In genomic region chr8:84705960-84706359, GRCm38 (mm10) we compare ENCODE assay signal across 8 mouse cellular contexts. TPM values are rescaled to one million over a fixed set of nuclear protein-coding genes. Genes with fewer than 3 reads are reported as not detected.
DNase-seq lines count a peak whose midpoint lies in the region; ATAC-seq and TF ChIP-seq lines count a peak whose summit lies in the region.

No protein-coding gene starts in this region.

- H3K27ac ChIP-seq in gastrocnemius, adult 2 months, result peak overlapping the region; percentile 87
- H3K27ac ChIP-seq in spleen, adult 2 months (ENCODE audit: insufficient read depth, low read length), result no peak overlapping the region
- H3K27ac ChIP-seq in liver, embryonic 13.5 days, result peak overlapping the region; percentile 98

- H3K4me1 ChIP-seq in spleen, adult 2 months (ENCODE audit: control insufficient read depth, insufficient read depth, insufficient read length), result peaks cover 43% of the 10 kb centered on the region
- H3K4me1 ChIP-seq in liver, embryonic 13.5 days (replicated peaks), result peaks cover 71% of the 10 kb centered on the region

- DNase-seq in gastrocnemius, adult 2 months, result no peak
- DNase-seq in gastrocnemius, postnatal 25 days, result no peak
- no peak for DNase-seq in spleen, adult 2 months (ENCODE audit: low read depth in 1 of 2, low spot score in 2 of 2)
- no peak for DNase-seq in spleen, adult 12 weeks (ENCODE audit: low spot score)
- DNase-seq in liver, embryonic 13.5 days, result no peak
- DNase-seq in MN1 (ENCODE audit: low spot score), result no peak
- DNase-seq in urinary bladder, adult 2 months (ENCODE audit: low spot score), result no peak
- DNase-seq in thymus, adult 18-20 months, result no peak

- 0 out of 2 replicates have a peak, but pooled peaks cover 5% of the 10 kb centered on the region for H3K36me3 ChIP-seq in spleen, adult 2 months (ENCODE audit: control insufficient read depth, insufficient read depth, low read length)
- H3K36me3 ChIP-seq in liver, embryonic 13.5 days, result peaks cover 22% of the 10 kb centered on the region

- intact Hi-C loops in gastrocnemius, adult 2 months (cut with DNase I), result no loop called here

- TF ChIP-seq POLR2A in spleen, adult 2 months (IDR thresholded peaks at IDR 0.05; ENCODE audit: low read depth, low read length), result no peak

- TF ChIP-seq CTCF in gastrocnemius, adult 2 months (IDR thresholded peaks at IDR 0.05), result no peak
- no peak for TF ChIP-seq CTCF in spleen, adult 2 months (IDR thresholded peaks at IDR 0.05; ENCODE audit: extremely low read depth, insufficient read depth, insufficient read length, insufficient replicate concordance)

- H3K9me3 ChIP-seq in liver, embryonic 13.5 days (replicated peaks), result no peaks in the 10 kb centered on the region

- peaks cover 3% of the 10 kb centered on the region; the same call in 1 of the 2 replicates for H3K27me3 ChIP-seq in spleen, adult 2 months (ENCODE audit: control insufficient read depth, insufficient read depth, low read length)
- H3K27me3 ChIP-seq in liver, embryonic 13.5 days, result peaks cover 27% of the 10 kb centered on the region

- 4% methylated on average over 12 of the region's 12 CpGs for WGBS in spleen, adult 2 months
- under 1% methylated on average over 12 of the region's 12 CpGs for WGBS in liver, embryonic 13.5 days (ENCODE audit: insufficient replicate concordance)

- H3K4me2 ChIP-seq in liver, embryonic 13.5 days, result peak overlapping the region; percentile 95

- no peak for ATAC-seq in liver, embryonic 13.5 days (ENCODE audit: low read depth)

- peak overlapping the region; percentile 98 for H3K9ac ChIP-seq in liver, embryonic 13.5 days

- H3K4me3 ChIP-seq in gastrocnemius, adult 2 months, result peak overlapping the region; percentile 58
- peak overlapping the region; percentile 52; the same call in 1 of the 2 replicates for H3K4me3 ChIP-seq in spleen, adult 2 months (ENCODE audit: extremely low read depth, insufficient read depth, insufficient read length)
- peak overlapping the region; percentile 88 for H3K4me3 ChIP-seq in liver, embryonic 13.5 days (replicated peaks)

RNA-seq across cellular contexts. Expression of gene Lyl1, which starts 4.7 kb away (rescaled TPM):
- 1 to 10 TPM; 1.1 to 1.3 TPM for total RNA-seq in gastrocnemius, adult 2 months (2021)
- 1 to 10 TPM; 1.3 to 2.0 TPM for total RNA-seq in gastrocnemius, postnatal 25 days (2021)
- 90.0 and 115 TPM in 2 replicates for polyA plus RNA-seq in spleen, adult 2 months (2012; rRNA removed)
- 61.2 and 61.3 TPM in 2 replicates for polyA plus RNA-seq in liver, embryonic 13.5 days (2015; fragmentation: Nextera tagmentation; extraction: Ambion mirVana)
- 7.8 and 8.7 TPM in 2 replicates for polyA plus RNA-seq in urinary bladder, adult 2 months (2012; rRNA removed)

RNA-seq across cellular contexts. Expression of gene G430095P16Rik, which starts 16.8 kb away (rescaled TPM):
- under 1 TPM; 0.36 to 0.78 TPM for total RNA-seq in gastrocnemius, adult 2 months (2021)
- under 1 TPM; 0.54 to 0.67 TPM for total RNA-seq in gastrocnemius, postnatal 25 days (2021)
- polyA plus RNA-seq in spleen, adult 2 months (2012; rRNA removed), result 4.5 TPM in 2 replicates
- polyA plus RNA-seq in liver, embryonic 13.5 days (2015; fragmentation: Nextera tagmentation; extraction: Ambion mirVana), result 9.6 and 10.0 TPM in 2 replicates
- 1.0 and 1.2 TPM in 2 replicates for polyA plus RNA-seq in urinary bladder, adult 2 months (2012; rRNA removed)

RNA-seq across cellular contexts. Expression of gene Nacc1, which starts 18.3 kb away (rescaled TPM):
- 10 to 100 TPM; 18.7 to 24.3 TPM for total RNA-seq in gastrocnemius, adult 2 months (2021)
- total RNA-seq in gastrocnemius, postnatal 25 days (2021), result 10 to 100 TPM; 20.0 to 22.2 TPM
- 66.0 and 78.5 TPM in 2 replicates for polyA plus RNA-seq in spleen, adult 2 months (2012; rRNA removed)
- 6.9 and 7.6 TPM in 2 replicates for polyA plus RNA-seq in liver, embryonic 13.5 days (2015; fragmentation: Nextera tagmentation; extraction: Ambion mirVana)
- polyA plus RNA-seq in urinary bladder, adult 2 months (2012; rRNA removed), result 39.5 and 49.4 TPM in 2 replicates

RNA-seq across cellular contexts. Expression of gene Trmt1, which starts 19.9 kb away (rescaled TPM):
- 10 to 100 TPM; 45.6 to 57.5 TPM for total RNA-seq in gastrocnemius, adult 2 months (2021)
- total RNA-seq in gastrocnemius, postnatal 25 days (2021), result 10 to 100 TPM; 36.7 to 40.2 TPM
- 98.1 and 155 TPM in 2 replicates for polyA plus RNA-seq in spleen, adult 2 months (2012; rRNA removed)
- polyA plus RNA-seq in liver, embryonic 13.5 days (2015; fragmentation: Nextera tagmentation; extraction: Ambion mirVana), result 45.9 and 46.8 TPM in 2 replicates
- polyA plus RNA-seq in urinary bladder, adult 2 months (2012; rRNA removed), result 71.7 and 76.3 TPM in 2 replicates

RNA-seq across cellular contexts. Expression of gene Ier2, which starts 43.3 kb away (rescaled TPM):
- total RNA-seq in gastrocnemius, adult 2 months (2021), result 1 to 10 TPM; 5.9 to 6.5 TPM
- total RNA-seq in gastrocnemius, postnatal 25 days (2021), result 1 to 10 TPM; 5.9 to 7.1 TPM
- 23.0 and 27.4 TPM in 2 replicates for polyA plus RNA-seq in spleen, adult 2 months (2012; rRNA removed)
- polyA plus RNA-seq in liver, embryonic 13.5 days (2015; fragmentation: Nextera tagmentation; extraction: Ambion mirVana), result 20.5 and 24.1 TPM in 2 replicates
- polyA plus RNA-seq in urinary bladder, adult 2 months (2012; rRNA removed), result 14.7 and 23.3 TPM in 2 replicates
